Mouse (Mus musculus): ENCODE data around the gene Smc1b. TPM values are rescaled to one million over a fixed set of nuclear protein-coding genes. Genes with fewer than 3 reads are reported as not detected.

Smc1b gene
- polyA plus RNA-seq, 1 experiment from 2014 or later: 0.12 TPM

Other genes starting within 250 kb of the Smc1b start
- 1.1 TPM in 2 replicates for gene Gm29666, start 211.9 kb downstream of the Smc1b start, polyA plus RNA-seq (2016; fragmentation: Nextera tagmentation; extraction: Ambion mirVana)
- gene Nup50, start 208.6 kb downstream of the Smc1b start, polyA plus RNA-seq (2016; fragmentation: Nextera tagmentation; extraction: Ambion mirVana): 70.9 and 71.8 TPM in 2 replicates
- gene 5031439G07Rik, start 143.4 kb downstream of the Smc1b start, polyA plus RNA-seq (2016; fragmentation: Nextera tagmentation; extraction: Ambion mirVana): 8.3 and 9.3 TPM in 2 replicates
- gene Upk3a, start 114.8 kb downstream of the Smc1b start, polyA plus RNA-seq (2016; fragmentation: Nextera tagmentation; extraction: Ambion mirVana): not detected in 2 replicates
- 27.0 and 29.8 TPM in 2 replicates for gene Fam118a, start 103.0 kb downstream of the Smc1b start, polyA plus RNA-seq (2016; fragmentation: Nextera tagmentation; extraction: Ambion mirVana)
- gene Ribc2, start 114 bp upstream of the Smc1b start, polyA plus RNA-seq (2016; fragmentation: Nextera tagmentation; extraction: Ambion mirVana): 0.43 and 0.70 TPM in 2 replicates
- gene Fbln1, start 74.0 kb upstream of the Smc1b start, polyA plus RNA-seq (2016; fragmentation: Nextera tagmentation; extraction: Ambion mirVana): 198 and 207 TPM in 2 replicates
- gene Atxn10, start 204.3 kb upstream of the Smc1b start, polyA plus RNA-seq (2016; fragmentation: Nextera tagmentation; extraction: Ambion mirVana): 309 and 313 TPM in 2 replicates

Measured in embryonic facial prominence, embryonic 10.5 days (tissue).